In the genomic region with DNA sequence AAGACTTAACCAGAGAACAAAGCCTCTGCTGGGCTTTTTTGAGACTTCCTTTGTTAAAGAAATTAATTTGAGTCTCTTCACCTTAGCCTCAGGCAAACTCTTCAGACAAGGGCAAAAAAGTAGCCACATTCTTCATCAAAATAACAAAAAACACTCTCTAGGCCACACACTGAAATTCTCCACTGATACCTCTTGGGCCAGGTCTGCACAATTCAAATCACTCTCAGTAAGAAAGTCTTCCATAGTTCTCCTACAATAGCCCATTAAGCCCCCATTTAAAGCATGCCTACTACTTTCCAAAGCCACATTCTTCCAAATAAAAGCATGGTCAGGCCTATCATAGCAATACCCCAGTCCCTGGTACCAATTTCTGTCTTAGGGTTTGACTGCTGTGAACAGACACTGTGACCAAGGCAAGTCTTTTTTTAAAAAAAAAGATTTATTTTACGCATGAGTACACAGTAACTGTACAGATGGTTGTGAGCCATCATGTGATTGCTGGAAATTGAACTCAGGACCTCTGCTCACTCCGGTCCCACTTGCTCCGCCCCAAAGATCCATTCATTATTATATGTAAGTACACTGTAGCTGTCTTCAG, we compare ENCODE assay signal across 25 mouse cellular contexts. TPM values are rescaled to one million over a fixed set of nuclear protein-coding genes. Genes with fewer than 3 reads are reported as not detected.
DNase-seq lines count a peak whose midpoint lies in the region; ATAC-seq and TF ChIP-seq lines count a peak whose summit lies in the region.
"Had no signal": no experiment of that assay in that cellular context is flagged by ENCODE, and none has a peak within 500 bp of the region (broad histone marks: within the 10 kb centered on the region; RNA-seq: fewer than 3 reads in every experiment).

No protein-coding gene starts in this region.

- H3K4me2 ChIP-seq in heart, embryonic 15.5 days: no peak overlapping the region
- H3K4me2 ChIP-seq: forebrain, embryonic 13.5 days; limb, embryonic 13.5 days; midbrain, embryonic 11.5 days had no signal

- intact Hi-C loops in heart, adult 2 months (cut with DNase I): no loop called here
- intact Hi-C loops in heart, postnatal 14 days (cut with DNase I): no loop called here

- no peaks in the 10 kb centered on the region for H3K27me3 ChIP-seq in heart, adult 2 months (ENCODE audit: control insufficient read depth, insufficient read depth, low read length)
- no peaks in the 10 kb centered on the region for H3K27me3 ChIP-seq in heart, embryonic 15.5 days
- no peaks in the 10 kb centered on the region for H3K27me3 ChIP-seq in E14TG2a.4 (ENCODE audit: insufficient read depth, low read length)
- H3K27me3 ChIP-seq: CH12.LX; forebrain, embryonic 13.5 days; limb, embryonic 13.5 days had no signal

- no peak overlapping the region for H3K9ac ChIP-seq in heart, adult 2 months (ENCODE audit: low read depth, low read length)
- no peak overlapping the region for H3K9ac ChIP-seq in heart, embryonic 15.5 days
- H3K9ac ChIP-seq: forebrain, embryonic 13.5 days; limb, embryonic 13.5 days had no signal

- H3K4me3 ChIP-seq in heart, adult 2 months: no peak overlapping the region
- no peak overlapping the region for H3K4me3 ChIP-seq in heart, embryonic 15.5 days
- peak overlapping the region; percentile 45 for H3K4me3 ChIP-seq in E14TG2a.4 (replicated peaks; ENCODE audit: low read length)
- H3K4me3 ChIP-seq: forebrain, embryonic 13.5 days; limb, embryonic 13.5 days had no signal

- TF ChIP-seq CTCF in heart, adult 2 months (IDR thresholded peaks at IDR 0.05): no peak
- no peak for TF ChIP-seq CTCF in E14TG2a.4 (conservative IDR thresholded peaks at IDR 0.05; ENCODE audit: low read length)

- no peak for ATAC-seq in heart, embryonic 15.5 days (replicated peaks; ENCODE audit: insufficient number of reproducible peaks, insufficient read depth, low FRiP score, low read depth)
- ATAC-seq: forebrain, embryonic 13.5 days; hindbrain, embryonic 16.5 days; midbrain, embryonic 16.5 days had no signal

- no peaks in the 10 kb centered on the region; the same call in 1 of the 2 replicates for H3K36me3 ChIP-seq in heart, adult 2 months (ENCODE audit: control insufficient read depth, insufficient read depth, low read length)
- H3K36me3 ChIP-seq in heart, embryonic 15.5 days: peaks cover 25% of the 10 kb centered on the region
- peaks cover 61% of the 10 kb centered on the region for H3K36me3 ChIP-seq in E14TG2a.4 (ENCODE audit: insufficient read depth, low read length)

- no peak for DNase-seq in heart, adult 2 months
- DNase-seq in heart, adult 8-10 months (ENCODE audit: low spot score): no peak
- no peak for DNase-seq in heart, postnatal 14 days
- DNase-seq in ZHBTc4 (ENCODE audit: low read depth, low spot score): peak; percentile 88
- no peak for DNase-seq in kidney, postnatal 25 days
- no peak for DNase-seq in lung, postnatal 14 days
- DNase-seq: adrenal gland, postnatal 10 days; cerebellum, adult 8-10 months; cerebellum, postnatal 25 days; gastrocnemius, postnatal 14 days; kidney, adult 18-20 months; kidney, postnatal 4 days; lung, adult 2 months; spleen, adult 18-20 months; thymus, adult 18-20 months; thymus, postnatal 25 days had no signal

- 0 out of 2 replicates have a peak, but pooled peaks cover 5% of the 10 kb centered on the region for H3K79me2 ChIP-seq in heart, adult 2 months (replicated peaks; ENCODE audit: control insufficient read depth, insufficient read depth, low read length)

- 96% methylated on average over 3 of the region's 3 CpGs for WGBS in heart, adult 2 months
- 98% methylated on average over 3 of the region's 3 CpGs for WGBS in heart, embryonic 15.5 days

- H3K4me1 ChIP-seq in heart, adult 2 months (ENCODE audit: control insufficient read depth, insufficient read depth, low read length): peaks cover 3% of the 10 kb centered on the region
- H3K4me1 ChIP-seq in heart, embryonic 15.5 days (replicated peaks): peaks cover 5% of the 10 kb centered on the region; the same call in 1 of the 2 replicates
- peaks cover 85% of the 10 kb centered on the region for H3K4me1 ChIP-seq in E14TG2a.4 (replicated peaks; ENCODE audit: low read depth, low read length)
- H3K4me1 ChIP-seq: forebrain, embryonic 13.5 days; limb, embryonic 13.5 days had no signal

- no peak for TF ChIP-seq POLR2A in heart, adult 2 months (IDR thresholded peaks at IDR 0.05; ENCODE audit: insufficient read depth, low read depth, low read length)

- peak overlapping the region; percentile 41 for H3K27ac ChIP-seq in heart, adult 2 months
- H3K27ac ChIP-seq in heart, embryonic 15.5 days: peak overlapping the region; percentile 71
- H3K27ac ChIP-seq: forebrain, embryonic 13.5 days; limb, embryonic 13.5 days; stomach, postnatal 0 days had no signal

- TF ChIP-seq EP300 in heart, adult 2 months (IDR thresholded peaks at IDR 0.05; ENCODE audit: insufficient read depth, low read depth, low read length): no peak

- H3K9me3 ChIP-seq in heart, embryonic 15.5 days (replicated peaks): no peaks in the 10 kb centered on the region
- H3K9me3 ChIP-seq in E14TG2a.4 (ENCODE audit: low read length): no peaks in the 10 kb centered on the region
- H3K9me3 ChIP-seq: forebrain, embryonic 13.5 days; limb, embryonic 13.5 days had no signal

RNA-seq across cellular contexts. Expression of a gene that starts 9.1 kb away (rescaled TPM):
- 10 to 100 TPM; 12.0 to 13.2 TPM for total RNA-seq in heart, adult 2 months (2021)
- polyA plus RNA-seq in heart, adult 2 months (2012; rRNA removed): 17.7 and 23.5 TPM in 2 replicates
- 10 to 100 TPM; 14.1 to 15.2 (median 14.5) TPM for total RNA-seq in heart, adult 8-10 months (2022)
- 20.3 and 28.9 TPM in 2 replicates for polyA plus RNA-seq in heart, embryonic 15.5 days (2015; fragmentation: Nextera tagmentation; extraction: Ambion mirVana)
- total RNA-seq in heart, postnatal 14 days (2021): 10 to 100 TPM; 18.4 to 19.1 TPM

RNA-seq across cellular contexts. Expression of a gene that starts 9.2 kb away (rescaled TPM):
- total RNA-seq in heart, adult 2 months (2021): 1 to 10 TPM; 6.2 to 6.3 TPM
- polyA plus RNA-seq in heart, adult 2 months (2012; rRNA removed): 2.6 and 3.5 TPM in 2 replicates
- total RNA-seq in heart, adult 8-10 months (2022): 1 to 10 TPM; 4.9 to 7.2 (median 6.5) TPM
- polyA plus RNA-seq in heart, embryonic 15.5 days (2015; fragmentation: Nextera tagmentation; extraction: Ambion mirVana): 2.3 and 3.5 TPM in 2 replicates
- total RNA-seq in heart, postnatal 14 days (2021): 1 to 10 TPM; 6.7 to 6.9 TPM

RNA-seq across cellular contexts. Expression of a gene that starts 29.2 kb away (rescaled TPM):
- 10 to 100 TPM; 40.2 to 44.2 TPM for total RNA-seq in heart, adult 2 months (2021)
- polyA plus RNA-seq in heart, adult 2 months (2012; rRNA removed): 19.1 and 27.6 TPM in 2 replicates
- total RNA-seq in heart, adult 8-10 months (2022): 10 to 100 TPM; 41.0 to 50.0 (median 45.6) TPM
- polyA plus RNA-seq in heart, embryonic 15.5 days (2015; fragmentation: Nextera tagmentation; extraction: Ambion mirVana): 17.1 and 20.6 TPM in 2 replicates
- total RNA-seq in heart, postnatal 14 days (2021): 10 to 100 TPM; 44.8 to 46.5 TPM
